Mouse (Mus musculus) hindbrain, postnatal 0 days (tissue): ENCODE data around the gene Dgkk. TPM values are rescaled to one million over a fixed set of nuclear protein-coding genes. Genes with fewer than 3 reads are reported as not detected.
"Not testable (repeated sequence)": the region's sequence is repeated elsewhere in the genome, so short reads cannot be mapped to it uniquely, and the experiment has no call there.

ENCODE experiments used
- ATAC-seq: fragments of 200-750 bp; cut with Nextera tagmentation; 2 replicates; pipeline ENCODE4 v1.8.0; 2017; ENCODE audit warnings: mild to moderate bottlenecking, moderate TSS enrichment, moderate library complexity
- DNase-seq: peaks from one replicate; pipeline ENCODE4 v3.0.0-alpha.2; 2015; ENCODE audit warnings: low spot score
- H3K27ac ChIP-seq: fragments of 300-500 bp; sonication (generic); 2 replicates; pipeline ENCODE4 v1.5.1; 2014; ENCODE audit warnings: mild to moderate bottlenecking
- H3K27me3 ChIP-seq: fragments of 300-500 bp; sonication (generic); 2 replicates; pipeline ENCODE4 v1.6.1; 2014; ENCODE audit warnings: low read length, mixed read lengths; ENCODE audit not compliant: insufficient read depth
- H3K36me3 ChIP-seq: fragments of 300-500 bp; sonication (generic); 2 replicates; pipeline ENCODE4 v1.6.1; 2014; ENCODE audit warnings: low read length, mixed read lengths; ENCODE audit not compliant: insufficient read depth
- H3K4me1 ChIP-seq: fragments of 300-500 bp; sonication (generic); 2 replicates; pipeline ENCODE4 v1.6.1; 2014; ENCODE audit warnings: antibody characterized with exemption, low read length, mixed read lengths; ENCODE audit not compliant: insufficient read depth
- H3K4me2 ChIP-seq: fragments of 300-500 bp; sonication (generic); 2 replicates; pipeline ENCODE4 v1.6.1; 2014; ENCODE audit warnings: low read depth, mild to moderate bottlenecking, low read length, moderate library complexity, mixed read lengths
- H3K4me3 ChIP-seq: fragments of 300-500 bp; sonication (generic); 2 replicates; pipeline ENCODE4 v1.5.1; 2014; ENCODE audit warnings: low read length
- H3K9ac ChIP-seq: fragments of 300-500 bp; sonication (generic); replicated peaks from 2 replicates; pipeline ENCODE4 v1.6.1; 2014; ENCODE audit warnings: mild to moderate bottlenecking, low read length, moderate library complexity, mixed read lengths
- H3K9me3 ChIP-seq: fragments of 300-500 bp; sonication (generic); 2 replicates; pipeline ENCODE4 v1.6.1; 2016; ENCODE audit warnings: low read length, mixed read lengths
- CTCF ChIP-seq: IDR thresholded peaks from 2 replicates; pipeline ENCODE4 v1.5.1; 2016; ENCODE audit warnings: antibody characterized with exemption, control low read depth, low read depth
- WGBS: fragments of 180-500 bp; shearing (Covaris S2); extraction: QIAGEN DNeasy Blood & Tissue Kit; methylation state at CpG from one replicate; pipeline ENCODE4 v1.1.7; 2014; 5-methylcytosine and 5-hydroxymethylcytosine counted together
- polyA plus RNA-seq: library from polyadenylated mRNA; unstranded; fragments of >200 nt; fragmentation: Nextera tagmentation; extraction: Ambion mirVana; gene quantifications from 2 replicates; pipeline ENCODE4 v1.2.1, GENCODE M21; 2015
- total RNA-seq: library from RNA; depleted of rRNA; stranded (reverse); fragments of >200 nt; gene quantifications from 2 replicates; pipeline ENCODE4 v1.2.3, GENCODE M21; 2014; rRNA removed

The Dgkk gene
- total RNA-seq (7.2 and 7.6 TPM in 2 replicates), polyA plus RNA-seq (3.3 and 3.4 TPM in 2 replicates)

GRCm38 (mm10) chrX:6779006-6779405 lies at the start of gene Dgkk:
Dgkk (plus strand) TSS chrX:6779306.
- not testable (repeated sequence) for H3K27ac ChIP-seq, H3K4me1 ChIP-seq, DNase-seq, H3K36me3 ChIP-seq, H3K9ac ChIP-seq, ATAC-seq, H3K9me3 ChIP-seq, H3K27me3 ChIP-seq
- 51% methylated on average over 15 of the region's 30 CpGs for WGBS
- H3K4me2 ChIP-seq: peak within 1 kb of the TSS; percentile 60
- peak within 1 kb of the TSS; percentile 36 for H3K4me3 ChIP-seq

DNA sequence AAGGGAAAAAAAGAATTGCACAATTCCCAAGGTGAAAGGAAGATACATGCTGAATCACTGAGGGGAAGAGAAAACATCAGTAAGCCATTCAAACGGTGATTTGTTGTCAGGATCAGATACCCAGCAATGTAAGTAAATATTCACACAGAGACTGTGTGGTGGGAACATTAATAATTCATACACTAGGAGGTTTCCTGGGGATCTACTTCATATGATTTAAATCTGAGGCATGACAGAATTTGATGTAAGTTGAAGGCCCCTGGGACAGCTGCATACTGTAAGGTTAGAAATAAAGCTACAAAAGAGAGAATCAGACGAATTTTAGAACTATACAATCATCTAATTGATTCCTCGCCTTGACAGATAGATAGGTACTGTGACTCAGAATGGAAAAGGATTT lies 45.1 kb upstream of the Dgkk start:
- no peak overlapping the region for H3K4me3 ChIP-seq
- no peak for TF ChIP-seq CTCF
- H3K9ac ChIP-seq: no peak overlapping the region
- DNase-seq (no peak), ATAC-seq (no peak)
- WGBS: 32% methylated on average over 3 of the region's 3 CpGs
- H3K27me3 ChIP-seq: no peaks in the 10 kb centered on the region
- no peak overlapping the region for H3K27ac ChIP-seq
- H3K36me3 ChIP-seq: no peaks in the 10 kb centered on the region
- no peaks in the 10 kb centered on the region for H3K4me1 ChIP-seq
- H3K4me2 ChIP-seq: no peak overlapping the region
- no peaks in the 10 kb centered on the region for H3K9me3 ChIP-seq

DNA sequence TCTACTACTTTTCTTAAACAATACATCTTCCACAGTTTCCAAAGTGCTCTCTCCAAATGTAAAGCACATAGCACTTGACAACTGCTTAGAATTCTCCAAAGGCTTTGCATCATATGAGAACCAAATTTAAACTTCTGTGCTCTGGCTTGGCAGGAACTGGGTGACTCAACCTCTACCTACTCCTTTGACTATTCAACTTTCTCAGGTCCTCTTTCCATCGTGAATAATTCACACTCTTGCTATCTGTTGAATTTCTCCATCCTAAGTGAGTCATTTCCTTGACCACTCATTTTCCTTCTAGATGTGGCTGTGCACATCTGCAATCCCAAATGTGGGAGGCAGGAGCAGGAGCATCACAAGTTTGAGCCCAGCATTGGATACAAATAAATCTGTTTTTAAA lies 28.4 kb upstream of the Dgkk start:
- Histone ChIP-seq H3K27ac (no peak overlapping the region), H3K9ac (no peak overlapping the region)
- 55% methylated on average over 1 of the region's 1 CpGs for WGBS

DNA sequence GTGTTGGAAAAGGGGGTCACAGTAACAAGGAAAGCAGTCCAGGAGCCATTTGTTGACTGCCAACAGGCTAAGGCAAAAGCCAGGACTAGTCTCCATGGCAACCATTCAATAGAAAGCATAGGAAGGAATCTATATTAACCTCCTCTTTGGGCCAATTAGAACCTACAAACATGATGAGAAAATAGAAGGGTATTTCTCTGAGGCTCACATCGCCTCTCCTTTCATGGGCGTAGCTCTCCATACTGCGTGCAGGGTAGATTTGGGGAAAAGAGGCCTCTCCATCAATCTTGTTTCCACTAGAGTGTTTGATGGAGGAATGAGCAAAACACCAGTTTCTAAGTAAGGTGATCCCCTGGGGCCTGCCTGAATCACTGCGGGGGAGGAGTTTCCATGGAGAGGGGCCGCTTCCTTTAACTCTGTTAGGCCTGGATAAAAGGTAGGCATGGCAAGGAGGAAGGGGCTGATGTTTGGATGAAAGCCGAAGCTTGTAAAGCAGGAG lies 27.5 kb upstream of the Dgkk start:
- Histone ChIP-seq H3K27ac (no peak overlapping the region), H3K4me1 (no peaks in the 10 kb centered on the region), H3K36me3 (no peaks in the 10 kb centered on the region), H3K4me3 (no peak overlapping the region), H3K27me3 (no peaks in the 10 kb centered on the region), H3K4me2 (no peak overlapping the region), H3K9ac (no peak overlapping the region), H3K9me3 (no peaks in the 10 kb centered on the region)
- DNase-seq (peak; percentile 2), ATAC-seq (no peak)
- TF ChIP-seq CTCF: no peak
- 46% methylated on average over 6 of the region's 6 CpGs for WGBS

More for the DNA sequence above, 28.4 kb upstream of the Dgkk start:
- Histone ChIP-seq H3K4me2 (no peak overlapping the region), H3K4me3 (no peak overlapping the region), H3K36me3 (no peaks in the 10 kb centered on the region), H3K4me1 (no peaks in the 10 kb centered on the region), H3K27me3 (no peaks in the 10 kb centered on the region), H3K9me3 (no peaks in the 10 kb centered on the region)
- DNase-seq (no peak), ATAC-seq (no peak)
- no peak for TF ChIP-seq CTCF

- Histone ChIP-seq H3K36me3 (no peaks in the 10 kb centered on the region), H3K9ac (no peak overlapping the region), H3K4me2 (peak overlapping the region; percentile 60), H3K27ac (no peak overlapping the region), H3K9me3 (no peaks in the 10 kb centered on the region), H3K27me3 (no peaks in the 10 kb centered on the region), H3K4me1 (no peaks in the 10 kb centered on the region), H3K4me3 (peak overlapping the region; percentile 36)
- no peak for TF ChIP-seq CTCF
- WGBS: 28% methylated on average over 13 of the region's 13 CpGs
- DNase-seq: peak; percentile 7
- 0 out of 2 replicates have a peak, but pooled peaks have one; percentile 45 for ATAC-seq
These were observed 1.4 kb upstream of the Dgkk start for GRCm38 (mm10) chrX:6777489-6778249.

- no peaks in the 10 kb centered on the region for H3K27me3 ChIP-seq
- 18% methylated on average over 20 of the region's 24 CpGs for whole genome bisulfite sequencing
- peak overlapping the region; percentile 60 for H3K4me2 ChIP-seq
- DNase-seq (peak; percentile 64), ATAC-seq (peak; percentile 91)
- no peak overlapping the region for H3K9ac ChIP-seq
- H3K9me3 ChIP-seq: no peaks in the 10 kb centered on the region
- no peak for TF ChIP-seq CTCF
- H3K36me3 ChIP-seq: no peaks in the 10 kb centered on the region
- no peak overlapping the region for H3K27ac ChIP-seq
- H3K4me1 ChIP-seq: no peaks in the 10 kb centered on the region
- peak overlapping the region; percentile 36 for H3K4me3 ChIP-seq
These were observed 862 bp upstream of the Dgkk start for GRCm38 (mm10) chrX:6778250-6778637.

- WGBS: 28% methylated on average over 16 of the region's 16 CpGs
- H3K9me3 ChIP-seq: no peaks in the 10 kb centered on the region
- H3K4me1 ChIP-seq: no peaks in the 10 kb centered on the region
- DNase-seq (peak; percentile 5), ATAC-seq (peak; percentile 53; the same call in 1 of the 2 replicates)
- H3K4me2 ChIP-seq: peak overlapping the region; percentile 53
- H3K27ac ChIP-seq: no peak overlapping the region
- H3K27me3 ChIP-seq: no peaks in the 10 kb centered on the region
- peak overlapping the region; percentile 24 for H3K4me3 ChIP-seq
- TF ChIP-seq CTCF: no peak
- no peaks in the 10 kb centered on the region for H3K36me3 ChIP-seq
- H3K9ac ChIP-seq: no peak overlapping the region
These were observed 948 bp downstream of the Dgkk start for GRCm38 (mm10) chrX:6779969-6780539.
